Comparison of ENCODE assay signal across 20 mouse cellular contexts in genomic region chr19:10715476-10715875, GRCm38 (mm10). TPM values are rescaled to one million over a fixed set of nuclear protein-coding genes. Genes with fewer than 3 reads are reported as not detected.
DNase-seq lines count a peak whose midpoint lies in the region; ATAC-seq lines count a peak whose summit lies in the region.
"Had no signal": no experiment of that assay in that cellular context is flagged by ENCODE, and none has a peak within 500 bp of the region (broad histone marks: within the 10 kb centered on the region; RNA-seq: fewer than 3 reads in every experiment).

No protein-coding gene starts in this region.

- no peak overlapping the region for H3K4me2 ChIP-seq in hindbrain, embryonic 16.5 days (ENCODE audit: low read length)
- no peak overlapping the region for H3K4me2 ChIP-seq in neural tube, embryonic 13.5 days
- H3K4me2 ChIP-seq: embryonic facial prominence, embryonic 13.5 days; heart, embryonic 12.5 days; intestine, embryonic 15.5 days; liver, embryonic 15.5 days had no signal

- H3K9me3 ChIP-seq in hindbrain, embryonic 16.5 days (ENCODE audit: control insufficient read depth, low read length): no peaks in the 10 kb centered on the region
- no peaks in the 10 kb centered on the region for H3K9me3 ChIP-seq in hindbrain, embryonic 10.5 days
- no peaks in the 10 kb centered on the region for H3K9me3 ChIP-seq in neural tube, embryonic 13.5 days
- H3K9me3 ChIP-seq: embryonic facial prominence, embryonic 13.5 days; heart, embryonic 12.5 days; intestine, embryonic 15.5 days; liver, embryonic 15.5 days had no signal

- no peak overlapping the region for H3K4me3 ChIP-seq in hindbrain, embryonic 16.5 days (ENCODE audit: low read length)
- no peak overlapping the region for H3K4me3 ChIP-seq in hindbrain, embryonic 10.5 days
- no peak overlapping the region for H3K4me3 ChIP-seq in neural tube, embryonic 13.5 days
- H3K4me3 ChIP-seq: embryonic facial prominence, embryonic 13.5 days; heart, embryonic 12.5 days; intestine, embryonic 15.5 days; liver, embryonic 15.5 days had no signal

- ATAC-seq in cerebellum, adult (ENCODE audit: insufficient number of reproducible peaks, low FRiP score, low TSS enrichment): no peak
- ATAC-seq in hindbrain, embryonic 16.5 days: no peak
- ATAC-seq in neural tube, embryonic 13.5 days (ENCODE audit: low read depth): no peak
- ATAC-seq in erythroid progenitor cell, adult 5-6 weeks (replicated peaks; ENCODE audit: low FRiP score, poor library complexity, severe bottlenecking): no peak

- H3K27ac ChIP-seq in hindbrain, embryonic 16.5 days (ENCODE audit: low read depth, low read length): peak overlapping the region; percentile 51; the same call in 1 of the 2 replicates
- no peak overlapping the region for H3K27ac ChIP-seq in hindbrain, embryonic 10.5 days
- H3K27ac ChIP-seq in neural tube, embryonic 13.5 days (replicated peaks): peak overlapping the region; percentile 56
- H3K27ac ChIP-seq: embryonic facial prominence, embryonic 13.5 days; intestine, embryonic 15.5 days; liver, embryonic 15.5 days had no signal

- no peaks in the 10 kb centered on the region for H3K27me3 ChIP-seq in hindbrain, embryonic 16.5 days (replicated peaks; ENCODE audit: control insufficient read depth, insufficient read depth, low read length)
- H3K27me3 ChIP-seq in hindbrain, embryonic 10.5 days (ENCODE audit: insufficient read depth, poor library complexity, severe bottlenecking): no peaks in the 10 kb centered on the region
- no peaks in the 10 kb centered on the region for H3K27me3 ChIP-seq in neural tube, embryonic 13.5 days
- H3K27me3 ChIP-seq: embryonic facial prominence, embryonic 13.5 days; heart, embryonic 12.5 days; intestine, embryonic 15.5 days; liver, embryonic 15.5 days had no signal

- peaks cover 23% of the 10 kb centered on the region for H3K36me3 ChIP-seq in hindbrain, embryonic 16.5 days (ENCODE audit: control insufficient read depth, insufficient read depth, low read length)
- H3K36me3 ChIP-seq in hindbrain, embryonic 10.5 days: peaks cover 38% of the 10 kb centered on the region
- peaks cover 35% of the 10 kb centered on the region for H3K36me3 ChIP-seq in neural tube, embryonic 13.5 days

- 93% methylated on average over 6 of the region's 6 CpGs for WGBS in hindbrain, embryonic 16.5 days
- WGBS in hindbrain, embryonic 10.5 days: 92% methylated on average over 6 of the region's 6 CpGs
- WGBS in neural tube, embryonic 13.5 days: 91% methylated on average over 6 of the region's 6 CpGs

- no peak overlapping the region for H3K9ac ChIP-seq in hindbrain, embryonic 16.5 days (ENCODE audit: low read depth, low read length)
- no peak overlapping the region for H3K9ac ChIP-seq in neural tube, embryonic 13.5 days
- H3K9ac ChIP-seq: embryonic facial prominence, embryonic 13.5 days; heart, embryonic 12.5 days; intestine, embryonic 15.5 days; liver, embryonic 15.5 days had no signal

- DNase-seq in cerebellum, adult 11-12 months: peak; percentile 65
- DNase-seq in hindbrain, embryonic 10.5 days (ENCODE audit: low spot score): no peak
- DNase-seq in neural tube, embryonic 10.5 days (ENCODE audit: extremely low spot score, low spot score): no peak
- peak; percentile 61 for DNase-seq in naive thymus-derived CD4-positive, alpha-beta T cell, adult 2 months (ENCODE audit: low read depth)
- DNase-seq: adrenal gland, adult 8-10 months had no signal

- H3K4me1 ChIP-seq in hindbrain, embryonic 16.5 days (ENCODE audit: control insufficient read depth, insufficient read depth, low read depth, low read length): peaks cover 13% of the 10 kb centered on the region
- H3K4me1 ChIP-seq in hindbrain, embryonic 10.5 days (replicated peaks): peaks cover 13% of the 10 kb centered on the region
- peaks cover 40% of the 10 kb centered on the region for H3K4me1 ChIP-seq in neural tube, embryonic 13.5 days (replicated peaks)
- H3K4me1 ChIP-seq: liver, embryonic 15.5 days had no signal

RNA-seq across cellular contexts. Expression of gene Cd5, which starts 23.3 kb away (rescaled TPM):
- polyA plus RNA-seq in hindbrain, embryonic 16.5 days (2015; fragmentation: Nextera tagmentation; extraction: Ambion mirVana): 0.09 and 0.28 TPM in 2 replicates
- polyA plus RNA-seq in hindbrain, embryonic 10.5 days (2016; fragmentation: Nextera tagmentation; extraction: Ambion mirVana): 0.14 and 0.18 TPM in 2 replicates
- 0.54 and 0.58 TPM in 2 replicates for polyA plus RNA-seq in neural tube, embryonic 13.5 days (2015; fragmentation: Nextera tagmentation; extraction: Ambion mirVana)
- 2.5 and 2.9 TPM in 2 replicates for total RNA-seq in erythroid progenitor cell, adult 5-6 weeks (2015; ENCODE audit: low replicate concordance)
- 0.26 TPM in 1 of 2 replicates, not detected in the other for total RNA-seq in erythroid progenitor cell, adult 5-6 weeks (2017; ENCODE audit: low replicate concordance)
- polyA plus RNA-seq: liver, embryonic 15.5 days had no signal

RNA-seq across cellular contexts. Expression of gene Vps37c, which starts 26.9 kb away (rescaled TPM):
- polyA plus RNA-seq in hindbrain, embryonic 16.5 days (2015; fragmentation: Nextera tagmentation; extraction: Ambion mirVana): 27.7 and 35.0 TPM in 2 replicates
- polyA plus RNA-seq in hindbrain, embryonic 10.5 days (2016; fragmentation: Nextera tagmentation; extraction: Ambion mirVana): 36.7 and 40.7 TPM in 2 replicates
- polyA plus RNA-seq in neural tube, embryonic 13.5 days (2015; fragmentation: Nextera tagmentation; extraction: Ambion mirVana): 34.2 and 37.6 TPM in 2 replicates
- 10.8 and 26.0 TPM in 2 replicates for total RNA-seq in erythroid progenitor cell, adult 5-6 weeks (2015; ENCODE audit: low replicate concordance)
- 3.3 and 6.0 TPM in 2 replicates for total RNA-seq in erythroid progenitor cell, adult 5-6 weeks (2017; ENCODE audit: low replicate concordance)

RNA-seq across cellular contexts. Expression of gene Pga5, which starts 37.6 kb away (rescaled TPM):
- not detected in 2 replicates for polyA plus RNA-seq in hindbrain, embryonic 16.5 days (2015; fragmentation: Nextera tagmentation; extraction: Ambion mirVana)
- not detected in 2 replicates for polyA plus RNA-seq in hindbrain, embryonic 10.5 days (2016; fragmentation: Nextera tagmentation; extraction: Ambion mirVana)
- not detected in 2 replicates for polyA plus RNA-seq in neural tube, embryonic 13.5 days (2015; fragmentation: Nextera tagmentation; extraction: Ambion mirVana)
- total RNA-seq in erythroid progenitor cell, adult 5-6 weeks (2015; ENCODE audit: low replicate concordance): not detected in 2 replicates
- total RNA-seq in erythroid progenitor cell, adult 5-6 weeks (2017; ENCODE audit: low replicate concordance): not detected in 2 replicates
- total RNA-seq: adrenal gland, adult 8-10 months; gastrocnemius, postnatal 4 days; heart, postnatal 25 days; layer of hippocampus, adult 8-10 months; left cerebral cortex, postnatal 10 days had no signal
- polyA plus RNA-seq: cortical plate, adult 2 months; embryonic facial prominence, embryonic 13.5 days; heart, embryonic 12.5 days; kidney, embryonic 16.5 days; liver, embryonic 15.5 days; small intestine, adult 2 months had no signal

Comparison
In these comparisons a context has a peak if more than half of its experiments do, and no peak if none do; other contexts are left out.
1. DNase-seq: peak in cerebellum, adult 11-12 months (single experiment) and naive thymus-derived CD4-positive, alpha-beta T cell, adult 2 months (single experiment); none in hindbrain, embryonic 10.5 days (single experiment) and neural tube, embryonic 10.5 days (single experiment).